Mouse (Mus musculus) hematopoietic stem cell, adult 5-6 weeks (primary cell): ENCODE data around the gene Kbtbd12. TPM values are rescaled to one million over a fixed set of nuclear protein-coding genes. Genes with fewer than 3 reads are reported as not detected.

Experiments used
- ATAC-seq, 2 experiments: fragments of 125-278 bp in 1 of 2; replicated peaks in 1 of 2; 2 replicates each; pipeline ENCODE4 v1.8.0; 2016 to 2017; ENCODE audit warnings: inconsistent platforms in 2 of 2, mild to moderate bottlenecking in 2 of 2, moderate number of reproducible peaks in 2 of 2, low read depth in 1 of 2, moderate TSS enrichment in 1 of 2; ENCODE audit not compliant: low FRiP score in 2 of 2, poor library complexity in 2 of 2, severe bottlenecking in 2 of 2, insufficient read depth in 1 of 2, low TSS enrichment in 1 of 2
- total RNA-seq: library from RNA; stranded (forward); fragments of 172-1452, 232-1000 nt; gene quantifications from 2 replicates; pipeline ENCODE4 v1.2.3, GENCODE M21; 2017

Gene Kbtbd12
- total RNA-seq: 0.35 and 3.8 TPM in 2 replicates

DNA sequence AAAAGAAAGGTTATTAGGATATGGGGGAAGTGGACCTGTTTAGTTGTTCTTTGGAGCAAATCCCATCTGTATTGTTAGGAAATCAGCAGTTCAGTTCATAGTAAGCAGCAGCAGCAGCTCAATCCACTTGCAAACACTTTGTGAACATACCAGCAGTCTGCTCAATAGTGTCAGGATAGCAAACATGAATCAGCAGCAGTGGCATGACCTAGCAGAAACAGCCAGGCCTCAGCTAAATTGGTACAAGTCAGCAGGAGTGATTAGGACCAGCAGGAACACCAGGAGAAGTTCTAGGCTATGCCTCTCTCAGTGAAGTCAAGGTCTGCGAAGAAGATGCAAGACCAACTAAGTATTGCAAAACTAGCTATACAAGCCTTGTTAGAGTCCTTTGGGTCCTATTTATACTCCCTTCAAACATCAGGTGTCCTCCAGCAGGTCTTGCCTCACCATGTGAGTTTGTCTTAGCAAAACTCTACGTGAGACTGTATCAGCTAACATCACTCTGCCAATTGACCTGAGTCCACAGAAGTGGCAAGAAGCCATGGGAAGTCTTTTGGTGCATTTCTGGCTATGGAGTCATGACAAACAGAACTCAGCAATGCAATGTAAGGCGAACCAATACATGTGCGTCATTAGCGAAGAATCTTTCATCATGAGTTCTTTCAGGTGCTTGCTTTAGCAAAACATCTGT is at the start of gene Kbtbd12:
Kbtbd12 (minus strand) TSS at position 340 of the 691 bp plus-strand sequence.
- no peak for ATAC-seq

GRCm38 (mm10) chr6:88683380-88684053 is 45.8 kb upstream of the Kbtbd12 start:
- ATAC-seq: no peak

- ATAC-seq: no peak
These were observed 43.3 kb upstream of the Kbtbd12 start for GRCm38 (mm10) chr6:88681026-88681425.

- ATAC-seq: no peak
These were observed 40.0 kb upstream of the Kbtbd12 start for GRCm38 (mm10) chr6:88677738-88678137.

DNA sequence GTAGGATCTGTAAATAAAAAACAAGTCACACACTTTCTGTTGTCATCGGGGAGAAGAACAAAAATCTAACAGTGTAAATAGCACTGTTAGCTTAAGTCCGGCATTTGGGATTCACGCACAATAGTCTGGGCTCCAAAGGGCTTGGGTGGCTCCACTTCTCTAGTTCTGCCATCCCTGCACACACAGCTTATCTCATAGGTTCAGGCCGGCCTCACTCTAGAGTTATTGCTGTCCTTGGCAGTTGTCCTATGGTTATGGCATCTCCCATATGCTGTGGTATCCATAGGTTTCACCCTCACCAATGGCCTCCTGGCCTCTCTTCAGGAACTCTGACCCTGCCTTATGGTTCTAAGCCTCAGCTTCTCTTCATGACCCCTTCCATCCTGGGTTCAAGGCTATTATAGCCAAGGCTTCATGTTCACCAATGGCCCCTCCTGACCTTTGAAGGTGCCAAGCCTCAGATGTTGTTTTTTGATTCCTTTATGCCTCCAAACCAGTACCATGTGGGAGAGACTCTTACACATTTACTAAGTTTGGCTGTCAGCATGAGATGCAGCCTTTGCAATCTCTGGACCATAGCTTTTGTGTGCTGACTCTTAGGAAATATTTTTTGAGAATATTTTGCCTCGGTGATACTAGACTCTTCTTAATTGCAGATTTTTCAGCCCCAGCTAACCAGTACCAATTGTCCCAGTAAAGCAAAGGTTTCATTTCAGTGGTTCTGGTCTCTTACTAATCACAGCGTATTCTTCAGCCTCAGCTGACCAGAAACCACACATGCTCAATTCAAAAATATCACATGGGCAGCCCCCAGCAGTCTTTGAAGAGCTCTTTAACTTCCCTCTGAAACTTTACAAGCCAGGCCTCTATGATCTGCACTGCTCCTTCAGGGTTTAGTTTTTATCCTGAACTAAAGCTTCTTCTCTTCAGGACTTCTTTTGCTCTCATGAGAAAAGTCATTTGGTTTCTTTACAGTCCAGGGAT is 39.3 kb upstream of the Kbtbd12 start:
- no peak for ATAC-seq

DNA sequence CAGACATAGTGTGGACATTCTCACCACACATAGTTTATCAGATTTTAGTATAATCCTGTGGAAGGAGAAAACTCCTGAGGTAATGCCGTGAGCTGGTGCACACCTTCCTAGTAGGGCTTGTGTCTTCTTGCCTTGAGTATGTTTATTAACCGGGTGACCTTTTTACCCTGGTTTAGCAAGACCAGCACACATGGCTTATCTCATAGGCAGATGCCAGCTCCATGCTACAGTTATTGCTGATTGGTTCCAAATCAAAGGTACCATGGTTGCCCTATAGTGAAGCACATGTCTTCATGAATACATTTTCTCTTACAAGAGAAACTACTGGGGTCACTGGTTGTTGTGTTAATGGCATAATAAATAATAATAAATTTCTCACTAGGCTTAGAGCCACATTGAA is 38.1 kb upstream of the Kbtbd12 start:
- no peak for ATAC-seq

GRCm38 (mm10) chr6:88662284-88662683 is 24.5 kb upstream of the Kbtbd12 start:
- ATAC-seq: no peak

DNA sequence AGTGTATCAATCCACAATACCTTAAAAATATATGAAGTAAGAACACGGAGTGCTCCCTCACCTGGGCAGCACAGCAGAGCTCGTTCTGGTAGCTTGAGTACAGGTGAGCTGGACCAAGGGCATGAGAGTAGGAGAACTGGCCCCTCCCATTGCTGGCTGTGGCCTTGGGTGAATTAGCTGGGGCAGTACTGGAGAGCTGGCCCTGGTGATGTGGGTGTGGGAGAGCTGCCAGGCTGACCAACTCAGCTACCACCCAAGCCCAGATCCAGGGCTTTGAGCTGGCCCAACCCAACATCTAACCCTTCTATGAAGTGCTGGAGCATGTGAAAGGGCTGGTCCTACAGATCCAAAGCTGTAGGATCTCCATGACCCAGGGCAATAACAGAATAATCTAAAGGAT is 23.9 kb upstream of the Kbtbd12 start:
- no peak for ATAC-seq

DNA sequence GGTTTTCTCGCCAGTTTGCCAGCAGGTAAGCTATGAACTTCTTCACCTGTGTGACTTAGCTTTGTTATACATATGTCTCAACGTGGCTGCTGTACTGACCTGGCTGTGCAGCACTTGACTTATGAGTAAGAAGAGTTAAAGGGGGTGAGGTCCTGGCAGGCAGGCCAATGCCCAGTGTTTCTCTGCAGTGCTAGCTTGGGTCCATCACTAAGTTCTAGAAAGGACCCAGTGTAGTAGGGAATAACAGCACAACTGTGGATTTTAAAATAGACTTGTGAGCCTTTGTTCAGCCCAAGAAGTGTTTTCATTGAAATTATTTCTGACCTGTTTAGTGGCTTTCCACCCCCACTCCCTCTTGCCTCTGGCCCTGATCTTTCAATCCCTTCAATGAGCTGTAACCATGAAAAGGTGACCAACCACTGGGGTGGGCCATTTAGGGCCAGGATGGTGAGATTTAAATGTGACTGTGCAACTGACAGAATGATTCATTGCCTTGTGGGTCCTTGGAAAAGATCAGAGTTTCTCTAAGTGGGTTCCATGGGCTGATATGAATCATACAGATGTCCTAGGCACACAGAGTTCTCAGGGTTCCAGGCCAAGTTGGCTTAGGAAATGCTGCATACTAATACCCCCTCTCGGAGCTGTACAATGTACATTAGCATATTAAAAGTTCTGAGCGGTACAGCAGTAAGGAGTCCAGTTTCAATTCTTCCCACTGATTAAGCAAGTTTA is 10.0 kb upstream of the Kbtbd12 start:
- no peak for ATAC-seq

DNA sequence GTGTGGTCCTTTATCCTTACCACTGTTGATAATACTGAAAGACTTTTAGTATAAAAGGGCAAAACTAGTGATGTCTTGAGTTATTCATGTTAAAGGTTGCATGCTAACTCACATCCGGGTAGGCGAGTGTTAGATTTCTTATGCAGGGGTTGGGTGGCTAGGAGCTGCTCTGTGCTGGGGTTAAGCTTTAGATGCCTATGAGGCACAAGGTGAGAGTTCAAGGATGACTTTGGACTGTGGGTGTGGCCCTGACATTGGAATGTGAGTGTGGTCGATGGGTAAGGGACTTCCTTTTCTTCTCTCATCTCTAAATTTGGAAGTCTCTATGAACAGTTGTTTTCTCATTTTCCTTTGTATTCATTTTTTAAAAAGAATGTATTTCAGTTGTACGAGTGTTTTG is 7.0 kb upstream of the Kbtbd12 start:
- no peak for ATAC-seq

- no peak for ATAC-seq
These were observed 3.7 kb upstream of the Kbtbd12 start for GRCm38 (mm10) chr6:88641346-88641920.

- no peak for ATAC-seq
These were observed 2.6 kb upstream of the Kbtbd12 start for GRCm38 (mm10) chr6:88640331-88640730.

DNA sequence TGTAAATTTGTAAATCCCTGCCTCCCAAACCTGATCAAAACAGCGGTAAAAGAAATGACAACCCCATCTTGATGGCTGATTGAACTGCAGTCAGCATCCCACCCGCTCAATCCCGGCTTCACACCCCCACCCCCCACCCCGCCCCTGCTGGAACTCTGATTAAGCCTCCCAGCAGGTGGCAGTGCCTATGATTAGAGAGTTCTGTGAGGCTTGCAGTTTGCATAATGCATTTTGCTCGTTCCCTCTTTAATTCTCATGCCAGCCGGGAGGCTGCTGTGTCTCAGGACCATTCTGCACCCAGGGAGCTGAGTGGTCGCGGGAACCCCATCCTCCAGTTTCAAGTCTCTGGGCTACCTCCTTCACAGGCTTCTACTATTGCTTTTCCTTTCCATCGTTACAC is 2.2 kb upstream of the Kbtbd12 start:
- ATAC-seq: no peak

DNA sequence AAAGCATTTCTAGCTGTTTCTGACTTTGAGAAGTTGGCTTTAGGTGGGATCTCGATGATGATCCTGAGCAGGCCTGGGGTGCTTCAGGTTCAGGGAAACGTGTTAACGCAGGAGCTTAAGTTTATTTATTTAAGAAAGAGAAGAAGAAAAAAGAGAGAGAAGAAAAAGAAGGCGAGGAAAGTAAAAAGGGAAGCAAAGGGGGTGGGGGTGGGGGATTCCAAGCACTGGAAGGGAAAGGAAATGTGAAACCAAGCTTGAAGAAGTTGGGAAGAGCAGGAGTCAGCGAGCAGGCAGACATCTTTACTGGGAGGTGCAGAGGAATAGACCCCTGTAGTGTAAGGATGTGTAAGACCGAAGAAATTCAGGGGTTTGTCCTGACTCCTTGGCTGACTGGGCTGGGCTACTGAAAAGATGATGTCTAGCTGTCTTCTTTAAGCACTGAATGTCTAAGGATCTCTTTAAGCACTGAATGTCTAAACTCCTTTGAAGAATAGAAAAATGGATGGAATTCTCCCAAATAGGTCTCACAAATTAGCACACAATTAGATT is 1.7 kb upstream of the Kbtbd12 start:
- ATAC-seq: no peak

DNA sequence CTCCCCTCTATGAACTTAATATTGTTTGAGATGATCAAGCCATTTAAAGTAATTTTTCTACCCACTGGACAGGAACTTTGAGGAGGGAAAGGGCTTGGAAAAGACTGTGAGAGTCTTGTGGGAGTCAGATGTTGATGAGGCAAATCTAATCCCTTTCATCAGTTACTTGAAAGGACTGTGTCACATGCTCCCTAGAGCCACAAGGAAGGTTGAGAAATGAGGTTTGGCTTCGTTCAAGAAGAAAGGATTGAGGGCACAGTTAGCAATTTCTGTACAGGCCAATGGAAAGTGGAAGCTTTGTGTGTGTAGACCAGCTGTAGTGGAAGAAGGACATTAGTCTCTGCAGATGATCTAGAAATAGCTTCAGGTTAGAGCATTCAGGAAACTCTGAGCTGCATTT is 1.2 kb upstream of the Kbtbd12 start:
- no peak for ATAC-seq

- ATAC-seq: no peak
These were observed 1.6 kb downstream of the Kbtbd12 start for GRCm38 (mm10) chr6:88635881-88636754.
